Mouse (Mus musculus) kidney, embryonic 16.5 days (tissue): ENCODE measurements at regions not wholly inside any gene's neighbourhood (a gene's known extent, or its start where the extent isn't known, plus 50 kb on each side); places are given as distances from the start of the nearest gene placed in this dataset.
A peak's percentile ranks its signal among the peaks of the same experiment; 100 is the strongest.

Experiments used
- ATAC-seq: fragments of 200-750 bp; cut with Nextera tagmentation; 2 replicates; pipeline ENCODE4 v1.8.0; 2017; ENCODE audit warnings: moderate TSS enrichment; ENCODE audit not compliant: low FRiP score, low TSS enrichment
- H3K27ac ChIP-seq: fragments of 300-500 bp; sonication (generic); 2 replicates; pipeline ENCODE4 v1.5.1; 2014; ENCODE audit warnings: low read length
- H3K27me3 ChIP-seq: fragments of 300-500 bp; sonication (generic); 2 replicates; pipeline ENCODE4 v1.6.1; 2014; ENCODE audit warnings: low read length, control low read depth, mixed read lengths; ENCODE audit not compliant: insufficient read depth
- H3K36me3 ChIP-seq: fragments of 300-500 bp; sonication (generic); 2 replicates; pipeline ENCODE4 v1.6.1; 2014; ENCODE audit warnings: low read length, control low read depth, mixed read lengths; ENCODE audit not compliant: insufficient read depth
- H3K4me1 ChIP-seq: fragments of 300-500 bp; sonication (generic); 2 replicates; pipeline ENCODE4 v1.6.1; 2014; ENCODE audit warnings: low read length, control low read depth, mixed read lengths; ENCODE audit not compliant: insufficient read depth
- H3K4me2 ChIP-seq: fragments of 300-500 bp; sonication (generic); replicated peaks from 2 replicates; pipeline ENCODE4 v1.6.1; 2014; ENCODE audit warnings: low read depth, low read length
- H3K4me3 ChIP-seq: fragments of 300-500 bp; sonication (generic); 2 replicates; pipeline ENCODE4 v1.5.1; 2014; ENCODE audit warnings: mild to moderate bottlenecking, low read length
- H3K9ac ChIP-seq: fragments of 300-500 bp; sonication (generic); replicated peaks from 2 replicates; pipeline ENCODE4 v1.6.1; 2014; ENCODE audit warnings: low read length
- H3K9me3 ChIP-seq: fragments of 300-500 bp; sonication (generic); 2 replicates; pipeline ENCODE4 v1.6.1; 2016; ENCODE audit warnings: low read length, control low read depth
- WGBS: fragments of 180-500 bp; shearing (Covaris S2); extraction: QIAGEN DNeasy Blood & Tissue Kit; methylation state at CpG from one replicate; pipeline ENCODE4 v1.1.7; 2014; 5-methylcytosine and 5-hydroxymethylcytosine counted together

DNA sequence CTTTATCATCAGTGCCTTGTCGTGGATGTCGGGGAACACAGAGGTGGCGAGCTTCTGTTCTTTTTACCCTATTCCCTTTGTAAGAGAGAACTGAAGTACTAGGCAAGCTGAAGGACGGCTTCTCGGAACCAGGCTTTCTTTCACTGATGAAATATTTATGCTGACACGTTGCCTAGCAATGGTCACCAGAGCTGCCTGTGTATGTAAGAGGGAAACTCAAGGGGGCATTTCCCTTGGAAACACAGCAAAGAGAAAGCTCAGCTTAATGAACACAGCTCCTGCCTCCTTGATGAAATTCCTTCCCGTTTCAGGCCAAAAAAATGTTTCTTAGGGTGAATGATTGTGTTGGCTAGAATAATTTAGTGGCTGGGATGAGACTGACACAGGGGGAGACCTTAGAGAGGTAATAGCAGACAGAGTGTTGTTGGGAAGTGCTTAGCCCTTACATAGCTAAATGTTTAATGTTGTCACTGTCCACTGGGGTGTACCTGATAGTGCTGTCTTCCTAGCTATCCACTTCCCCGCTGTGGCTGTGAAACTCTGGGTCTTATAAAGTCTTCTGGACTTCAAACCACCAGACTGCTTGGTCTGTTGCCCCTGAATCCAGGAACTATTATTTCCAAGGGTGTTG is 116.8 kb upstream of the St8sia2 start:
- H3K36me3 ChIP-seq, result no peaks in the 10 kb centered on the region
- H3K4me2 ChIP-seq, result no peak overlapping the region
- 68% methylated on average over 8 of the region's 8 CpGs for WGBS
- ATAC-seq, result no peak
- H3K27me3 ChIP-seq, result no peaks in the 10 kb centered on the region
- no peak overlapping the region for H3K4me3 ChIP-seq
- H3K9me3 ChIP-seq, result no peaks in the 10 kb centered on the region
- H3K4me1 ChIP-seq, result no peaks in the 10 kb centered on the region
- no peak overlapping the region for H3K9ac ChIP-seq
- no peak overlapping the region for H3K27ac ChIP-seq

GRCm38 (mm10) chr7:74112071-74112470 is 98.6 kb upstream of the St8sia2 start:
- Histone ChIP-seq H3K4me1 (no peaks in the 10 kb centered on the region), H3K4me3 (no peak overlapping the region), H3K27ac (peak overlapping the region; percentile 36; the same call in 1 of the 2 replicates), H3K4me2 (no peak overlapping the region), H3K9ac (no peak overlapping the region), H3K36me3 (no peaks in the 10 kb centered on the region), H3K9me3 (no peaks in the 10 kb centered on the region), H3K27me3 (no peaks in the 10 kb centered on the region)
- WGBS, result 38% methylated on average over 2 of the region's 2 CpGs
- peak; percentile 59 for ATAC-seq

DNA sequence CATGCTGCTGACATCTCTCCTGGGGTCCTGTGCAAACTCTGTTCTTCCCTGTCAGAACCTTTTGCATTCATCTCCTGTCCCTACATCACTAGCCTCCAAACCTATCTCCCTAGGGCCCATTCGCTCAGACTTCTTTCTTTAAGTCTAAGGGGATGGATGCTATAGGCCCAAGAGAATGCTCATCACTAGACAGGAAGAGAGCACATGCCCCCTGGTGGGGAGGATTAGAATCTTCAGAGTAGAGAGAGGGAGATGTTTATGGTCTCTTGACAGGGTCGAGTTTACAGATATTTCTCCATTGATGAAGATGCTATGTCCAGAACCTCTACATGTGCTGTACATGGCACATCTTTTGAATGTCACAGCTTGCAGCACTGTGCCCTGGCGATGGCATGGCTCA is 94.9 kb upstream of the St8sia2 start:
- peak; percentile 22; the same call in 1 of the 2 replicates for ATAC-seq
- Histone ChIP-seq H3K4me2 (no peak overlapping the region), H3K9me3 (no peaks in the 10 kb centered on the region), H3K36me3 (no peaks in the 10 kb centered on the region), H3K27me3 (no peaks in the 10 kb centered on the region), H3K4me3 (no peak overlapping the region), H3K4me1 (no peaks in the 10 kb centered on the region), H3K9ac (no peak overlapping the region), H3K27ac (peak overlapping the region; percentile 35; the same call in 1 of the 2 replicates)
- 66% methylated on average over 3 of the region's 3 CpGs for WGBS

GRCm38 (mm10) chr7:74107176-74107928 is 93.9 kb upstream of the St8sia2 start:
- Histone ChIP-seq H3K27me3 (no peaks in the 10 kb centered on the region), H3K9me3 (no peaks in the 10 kb centered on the region), H3K36me3 (no peaks in the 10 kb centered on the region), H3K27ac (peak overlapping the region; percentile 35; the same call in 1 of the 2 replicates), H3K9ac (no peak overlapping the region), H3K4me2 (no peak overlapping the region), H3K4me1 (no peaks in the 10 kb centered on the region), H3K4me3 (no peak overlapping the region)
- 47% methylated on average over 5 of the region's 5 CpGs for WGBS
- peak; percentile 86 for ATAC-seq

GRCm38 (mm10) chr7:74091402-74092025 is 78.0 kb upstream of the St8sia2 start:
- no peak overlapping the region for H3K4me3 ChIP-seq
- H3K4me2 ChIP-seq, result no peak overlapping the region
- no peaks in the 10 kb centered on the region for H3K27me3 ChIP-seq
- no peak overlapping the region for H3K9ac ChIP-seq
- H3K36me3 ChIP-seq, result no peaks in the 10 kb centered on the region
- no peaks in the 10 kb centered on the region for H3K4me1 ChIP-seq
- ATAC-seq, result no peak
- 72% methylated on average over 3 of the region's 3 CpGs for WGBS
- H3K27ac ChIP-seq, result no peak overlapping the region
- H3K9me3 ChIP-seq, result peaks cover 8% of the 10 kb centered on the region; the same call in 1 of the 2 replicates

DNA sequence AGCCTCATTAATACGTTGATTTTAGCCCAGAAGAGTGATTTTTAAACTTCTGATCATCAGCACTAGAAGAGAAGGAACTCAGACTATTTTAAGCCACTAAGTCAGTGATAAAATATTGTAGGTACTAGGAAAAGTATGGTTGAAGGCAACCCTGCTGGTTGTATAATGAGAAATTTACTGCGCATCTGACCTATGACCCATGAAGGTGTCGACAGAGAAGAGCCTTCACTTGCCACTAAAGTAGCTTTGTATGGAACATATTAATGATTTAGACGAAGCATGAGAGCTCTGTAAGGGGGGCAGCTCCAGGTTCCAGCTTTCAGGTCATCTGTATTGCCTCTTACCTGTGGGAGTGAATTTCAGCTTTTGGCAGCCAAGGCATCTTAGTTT is 67.4 kb upstream of the St8sia2 start:
- no peak overlapping the region for H3K9ac ChIP-seq
- no peak overlapping the region for H3K4me2 ChIP-seq
- no peaks in the 10 kb centered on the region for H3K27me3 ChIP-seq
- no peaks in the 10 kb centered on the region for H3K36me3 ChIP-seq
- 0 out of 2 replicates have a peak, but pooled peaks cover 7% of the 10 kb centered on the region for H3K4me1 ChIP-seq
- WGBS, result 52% methylated on average over 4 of the region's 4 CpGs
- ATAC-seq, result no peak
- no peaks in the 10 kb centered on the region for H3K9me3 ChIP-seq
- no peak overlapping the region for H3K4me3 ChIP-seq
- 0 out of 2 replicates have a peak overlapping the region, but pooled peaks have one; percentile 28 for H3K27ac ChIP-seq

DNA sequence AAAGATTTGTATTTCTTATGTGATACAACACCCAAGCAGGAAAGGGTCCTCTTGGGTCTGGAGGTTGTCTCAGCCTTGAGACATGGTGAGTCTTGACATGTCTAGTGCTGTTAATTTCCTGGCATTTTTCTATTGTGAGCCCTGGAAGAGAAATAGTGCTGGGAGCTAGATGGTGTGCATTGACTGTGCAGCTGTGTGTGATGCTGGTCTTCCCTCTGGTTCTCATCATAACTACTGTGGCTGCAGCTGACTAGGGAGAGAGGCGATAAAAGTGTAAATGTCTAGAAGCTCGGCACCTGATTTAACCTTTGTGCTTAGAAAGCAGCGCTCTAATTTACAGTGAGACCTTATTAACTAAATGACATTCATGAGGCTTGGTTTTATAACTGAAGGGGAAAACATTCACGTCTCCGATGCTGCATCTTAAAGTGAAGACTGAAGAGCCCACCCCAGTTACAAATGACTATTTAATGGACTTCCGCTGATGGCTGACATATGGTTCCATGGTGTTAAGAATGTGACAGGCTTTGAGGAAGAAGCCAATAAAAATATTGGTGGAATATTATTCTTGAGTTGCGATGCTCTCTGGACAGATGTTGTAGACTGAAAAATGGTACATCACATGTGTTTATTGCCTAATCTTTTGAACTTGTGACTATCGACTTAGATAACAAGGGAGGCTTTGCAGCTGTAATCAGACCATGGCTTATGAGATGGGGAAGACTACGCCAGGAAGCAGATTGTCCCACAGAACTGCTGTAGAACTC is 66.8 kb upstream of the St8sia2 start:
- Histone ChIP-seq H3K4me1 (0 out of 2 replicates have a peak, but pooled peaks cover 7% of the 10 kb centered on the region), H3K9ac (no peak overlapping the region), H3K4me3 (no peak overlapping the region), H3K27ac (no peak overlapping the region), H3K9me3 (peaks cover 1% of the 10 kb centered on the region; the same call in 1 of the 2 replicates), H3K27me3 (no peaks in the 10 kb centered on the region), H3K4me2 (no peak overlapping the region), H3K36me3 (no peaks in the 10 kb centered on the region)
- peak; percentile 89 for ATAC-seq
- 62% methylated on average over 9 of the region's 9 CpGs for WGBS

DNA sequence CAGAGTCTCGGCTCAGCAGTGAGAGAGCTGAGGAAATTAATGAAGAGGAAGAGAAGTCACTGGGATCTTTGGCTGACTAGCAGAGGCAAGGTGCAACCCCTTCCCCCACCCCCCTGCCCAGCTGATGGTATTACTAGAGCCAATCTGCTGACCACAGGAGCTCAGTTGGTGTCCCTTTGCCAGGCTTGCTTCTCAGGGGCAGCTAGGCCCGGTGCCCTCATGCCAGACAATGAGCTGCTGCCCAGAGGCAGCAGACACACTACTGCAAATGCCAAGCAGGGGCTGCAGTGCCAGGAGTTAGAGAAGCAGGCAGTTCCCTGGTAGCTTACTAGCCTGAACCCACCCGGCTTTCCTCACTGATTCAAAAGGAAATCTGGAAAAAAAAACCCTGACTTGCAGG is 59.1 kb upstream of the St8sia2 start:
- Histone ChIP-seq H3K4me2 (no peak overlapping the region), H3K4me3 (no peak overlapping the region), H3K36me3 (no peaks in the 10 kb centered on the region), H3K4me1 (peaks cover 10% of the 10 kb centered on the region; the same call in 1 of the 2 replicates), H3K27me3 (no peaks in the 10 kb centered on the region), H3K27ac (no peak overlapping the region), H3K9ac (0 out of 2 replicates have a peak overlapping the region, but pooled peaks have one; percentile 29), H3K9me3 (peaks cover 4% of the 10 kb centered on the region; the same call in 1 of the 2 replicates)
- ATAC-seq, result no peak
- WGBS, result 48% methylated on average over 3 of the region's 3 CpGs

DNA sequence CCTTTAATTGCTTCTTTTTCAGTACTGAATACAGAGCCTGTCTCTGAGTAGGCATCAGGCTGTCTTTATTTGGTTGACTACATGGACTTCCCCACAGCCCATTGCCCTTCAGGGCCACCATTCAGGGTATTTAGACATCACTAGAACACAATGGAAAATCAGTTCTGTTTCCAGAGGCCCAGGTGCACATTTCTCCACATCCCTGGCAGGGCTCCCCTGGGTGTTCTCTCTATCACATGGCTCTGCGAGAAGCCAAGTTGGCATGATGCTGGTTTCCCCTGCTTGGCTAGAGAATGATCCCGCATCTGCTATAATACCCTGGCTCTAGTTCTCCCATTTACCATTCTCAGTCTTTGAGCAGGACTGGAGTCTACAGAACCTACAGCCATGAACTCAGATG is 57.3 kb upstream of the St8sia2 start:
- ATAC-seq, result no peak
- H3K4me2 ChIP-seq, result no peak overlapping the region
- no peak overlapping the region for H3K9ac ChIP-seq
- peaks cover 4% of the 10 kb centered on the region; the same call in 1 of the 2 replicates for H3K9me3 ChIP-seq
- no peak overlapping the region for H3K27ac ChIP-seq
- peaks cover 13% of the 10 kb centered on the region for H3K4me1 ChIP-seq
- H3K27me3 ChIP-seq, result no peaks in the 10 kb centered on the region
- H3K4me3 ChIP-seq, result no peak overlapping the region
- H3K36me3 ChIP-seq, result no peaks in the 10 kb centered on the region
- WGBS, result 97% methylated on average over 2 of the region's 2 CpGs
